8 mouse cellular contexts compared by ENCODE assay signal in genomic region chr2:132247539-132248313, GRCm38 (mm10). TPM values are rescaled to one million over a fixed set of nuclear protein-coding genes. Genes with fewer than 3 reads are reported as not detected.
DNase-seq lines count a peak whose midpoint lies in the region; ATAC-seq lines count a peak whose summit lies in the region.

TSS of gene Tmem230 (minus strand) at chr2:132247807.

- peak; percentile 95 for ATAC-seq in hindbrain, embryonic 14.5 days (ENCODE audit: low FRiP score)

- H3K4me2 ChIP-seq in hindbrain, embryonic 14.5 days (replicated peaks) = peak within 1 kb of the TSS; percentile 96

- H3K36me3 ChIP-seq in hindbrain, embryonic 14.5 days (replicated peaks; ENCODE audit: control insufficient read depth, insufficient read depth) = peaks cover 33% of the 10 kb centered on the region

- peak within 1 kb of the TSS; percentile 49 for H3K4me3 ChIP-seq in hindbrain, embryonic 14.5 days (replicated peaks; ENCODE audit: low read length)

- 5% methylated on average over 50 of the region's 50 CpGs for WGBS in hindbrain, embryonic 14.5 days

- H3K9me3 ChIP-seq in hindbrain, embryonic 14.5 days (ENCODE audit: control insufficient read depth, low read length) = no peaks in the 10 kb centered on the region

- H3K27me3 ChIP-seq in hindbrain, embryonic 14.5 days (ENCODE audit: control insufficient read depth, insufficient read depth, low read length) = no peaks in the 10 kb centered on the region

- peaks cover 21% of the 10 kb centered on the region for H3K4me1 ChIP-seq in hindbrain, embryonic 14.5 days (replicated peaks; ENCODE audit: control insufficient read depth, insufficient read depth, low read length)

- DNase-seq in R1 (ENCODE audit: low read depth, low spot score) = peak; percentile 95
- peak; percentile 92 to 96 for DNase-seq in cerebellum, postnatal 25 days
- DNase-seq in frontal cortex, postnatal 25 days (ENCODE audit: low spot score in 2 of 2) = peak; percentile 87 to 90
- DNase-seq in hindbrain, embryonic 14.5 days (ENCODE audit: low spot score) = peak; percentile 99
- DNase-seq in layer of hippocampus, postnatal 36 days = peak; percentile 91 to 95
- DNase-seq in lung, postnatal 36 days = peak; percentile 98
- peak; percentile 97 for DNase-seq in retina, postnatal 1 day
- DNase-seq in urinary bladder, adult 18-20 months (ENCODE audit: low spot score in 2 of 2) = peak; percentile 85 to 90

- peak within 1 kb of the TSS; percentile 72 for H3K9ac ChIP-seq in hindbrain, embryonic 14.5 days

- H3K27ac ChIP-seq in hindbrain, embryonic 14.5 days = peak within 1 kb of the TSS; percentile 82

RNA-seq across cellular contexts. Expression of gene Tmem230, which starts in this region (rescaled TPM):
- 47.1 and 48.8 TPM in 2 replicates for polyA plus RNA-seq in hindbrain, embryonic 14.5 days (2014; fragmentation: Nextera tagmentation; extraction: Ambion mirVana)
- total RNA-seq in layer of hippocampus, postnatal 36 days (2021) = 10 to 100 TPM; 31.7 to 32.2 TPM

Comparison
In these comparisons a context has a peak if more than half of its experiments do, and no peak if none do; other contexts are left out.
1. Peak in every context shown above with its lines: DNase-seq, ATAC-seq, H3K4me3 ChIP-seq and H3K27ac ChIP-seq.